Mouse (Mus musculus): Measurements from ENCODE around the gene Ankrd55. TPM values are rescaled to one million over a fixed set of nuclear protein-coding genes. Genes with fewer than 3 reads are reported as not detected.

Gene Ankrd55
- polyA plus RNA-seq, 1 experiment, result not detected

DNA sequence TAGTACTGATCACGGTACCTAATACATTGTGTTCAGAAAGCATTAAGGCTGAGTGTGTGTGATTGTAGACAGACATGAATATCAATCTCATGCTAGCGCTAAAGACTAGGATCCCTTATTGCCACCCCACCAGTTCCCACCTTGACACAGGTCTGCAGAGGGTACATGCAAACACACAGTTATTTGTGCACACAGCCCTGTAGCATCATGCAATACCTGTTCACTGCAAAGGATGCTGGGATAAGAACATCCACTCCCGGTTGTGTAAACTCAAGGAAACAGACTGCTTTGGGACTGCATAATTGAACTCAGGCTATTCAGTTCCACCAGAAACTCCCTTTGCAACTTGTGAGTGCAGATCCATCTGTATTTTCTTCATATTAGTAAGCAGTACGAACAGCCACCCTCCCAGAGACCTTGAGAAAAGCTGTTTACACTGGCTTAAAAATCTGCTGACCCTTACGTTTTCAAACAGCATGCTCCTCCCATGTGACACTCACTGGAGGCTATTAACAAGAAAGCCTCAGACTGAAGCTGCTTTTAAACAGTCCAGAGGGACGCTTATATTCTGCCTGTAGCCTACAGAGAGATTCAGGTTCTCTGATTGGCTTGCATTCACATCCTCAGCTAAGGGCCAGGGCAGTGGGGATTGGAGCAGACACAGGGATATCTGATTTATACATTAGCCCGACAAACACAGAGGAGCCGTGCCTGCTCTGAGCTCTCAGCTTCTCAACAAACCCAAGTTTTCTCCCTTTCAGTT lies 42.8 kb downstream of the Ankrd55 start:
- no peak for TF ChIP-seq GATA1 (IDR thresholded peaks at IDR 0.05; ENCODE audit: low read length)
- TF ChIP-seq TAL1 (IDR thresholded peaks at IDR 0.05; ENCODE audit: low read length), result no peak
- no peaks in the 10 kb centered on the region for H3K27me3 ChIP-seq (ENCODE audit: control insufficient read depth)
- H3K4me3 ChIP-seq (replicated peaks), result no peak overlapping the region
- no peaks in the 10 kb centered on the region for H3K4me1 ChIP-seq (ENCODE audit: control insufficient read depth)
- H3K36me3 ChIP-seq (ENCODE audit: control insufficient read depth), result no peaks in the 10 kb centered on the region
- no peaks in the 10 kb centered on the region for H3K9me3 ChIP-seq (ENCODE audit: control insufficient read depth, low read length)

DNA sequence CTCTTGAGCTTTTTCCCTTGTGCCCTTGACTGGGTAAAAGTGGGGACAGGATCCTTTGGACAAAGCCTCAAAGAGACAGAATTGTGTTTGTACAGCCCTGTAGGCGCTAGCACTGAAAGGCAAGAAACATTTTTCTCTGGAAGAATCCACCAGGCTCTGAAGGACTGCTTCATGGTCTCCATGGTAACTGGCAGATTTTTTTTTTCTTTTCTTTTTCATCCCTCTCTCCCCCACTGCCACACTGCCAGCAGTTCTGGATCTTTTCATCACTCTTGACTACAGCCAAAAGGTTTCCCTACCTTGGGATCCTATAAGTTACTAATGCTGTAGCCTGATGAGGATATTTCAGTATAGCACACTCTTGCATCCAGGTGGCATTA lies 43.4 kb downstream of the Ankrd55 start:
- Histone ChIP-seq H3K4me1 (ENCODE audit: control insufficient read depth) (no peaks in the 10 kb centered on the region), H3K36me3 (ENCODE audit: control insufficient read depth) (no peaks in the 10 kb centered on the region), H3K9me3 (ENCODE audit: control insufficient read depth, low read length) (no peaks in the 10 kb centered on the region), H3K27me3 (ENCODE audit: control insufficient read depth) (no peaks in the 10 kb centered on the region), H3K4me3 (replicated peaks) (no peak overlapping the region)
- TF ChIP-seq TAL1 (IDR thresholded peaks at IDR 0.05; ENCODE audit: low read length), result no peak
- no peak for TF ChIP-seq GATA1 (IDR thresholded peaks at IDR 0.05; ENCODE audit: low read length)

- TF ChIP-seq GATA1 (IDR thresholded peaks at IDR 0.05; ENCODE audit: low read length), result no peak
- TF ChIP-seq TAL1 (IDR thresholded peaks at IDR 0.05; ENCODE audit: low read length), result no peak
- H3K9me3 ChIP-seq (ENCODE audit: control insufficient read depth, low read length), result no peaks in the 10 kb centered on the region
- H3K4me1 ChIP-seq (ENCODE audit: control insufficient read depth), result no peaks in the 10 kb centered on the region
- no peaks in the 10 kb centered on the region for H3K36me3 ChIP-seq (ENCODE audit: control insufficient read depth)
- no peaks in the 10 kb centered on the region for H3K27me3 ChIP-seq (ENCODE audit: control insufficient read depth)
- no peak overlapping the region for H3K4me3 ChIP-seq (replicated peaks)
Measured at GRCm38 (mm10) chr13:112335531-112335930, 47.3 kb downstream of the Ankrd55 start.

GRCm38 (mm10) chr13:112337146-112337545 lies 48.9 kb downstream of the Ankrd55 start:
- no peaks in the 10 kb centered on the region for H3K9me3 ChIP-seq (ENCODE audit: control insufficient read depth, low read length)
- H3K4me3 ChIP-seq (replicated peaks), result no peak overlapping the region
- H3K4me1 ChIP-seq (ENCODE audit: control insufficient read depth), result no peaks in the 10 kb centered on the region
- TF ChIP-seq TAL1 (IDR thresholded peaks at IDR 0.05; ENCODE audit: low read length) (no peak), GATA1 (IDR thresholded peaks at IDR 0.05; ENCODE audit: low read length) (no peak)
- H3K27me3 ChIP-seq (ENCODE audit: control insufficient read depth), result no peaks in the 10 kb centered on the region
- H3K36me3 ChIP-seq (ENCODE audit: control insufficient read depth), result no peaks in the 10 kb centered on the region

- Histone ChIP-seq H3K27me3 (ENCODE audit: control insufficient read depth) (no peaks in the 10 kb centered on the region), H3K36me3 (ENCODE audit: control insufficient read depth) (no peaks in the 10 kb centered on the region), H3K4me3 (replicated peaks) (no peak overlapping the region), H3K9me3 (ENCODE audit: control insufficient read depth, low read length) (no peaks in the 10 kb centered on the region), H3K4me1 (ENCODE audit: control insufficient read depth) (no peaks in the 10 kb centered on the region)
- TF ChIP-seq TAL1 (IDR thresholded peaks at IDR 0.05; ENCODE audit: low read length), result no peak
- no peak for TF ChIP-seq GATA1 (IDR thresholded peaks at IDR 0.05; ENCODE audit: low read length)
Measured at GRCm38 (mm10) chr13:112340205-112340604, 52.0 kb downstream of the Ankrd55 start.

DNA sequence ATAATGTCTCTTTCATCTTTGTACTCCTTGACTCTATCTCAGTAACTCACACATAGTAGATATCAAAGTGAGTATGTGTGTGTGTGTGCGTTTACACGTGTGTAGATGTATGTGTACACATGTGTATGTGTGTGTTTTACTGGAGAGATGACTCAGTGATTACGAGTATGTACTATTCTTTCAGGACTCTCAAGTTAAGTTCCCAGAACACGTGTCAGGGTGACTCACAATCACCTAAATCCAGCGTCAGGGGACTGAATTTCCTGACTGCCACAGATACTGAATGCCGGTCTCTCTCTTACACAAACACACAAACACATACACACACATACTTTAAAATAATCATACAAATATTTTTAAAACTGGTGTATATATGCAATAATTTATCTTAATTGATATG lies 52.5 kb downstream of the Ankrd55 start:
- no peaks in the 10 kb centered on the region for H3K36me3 ChIP-seq (ENCODE audit: control insufficient read depth)
- H3K4me1 ChIP-seq (ENCODE audit: control insufficient read depth), result no peaks in the 10 kb centered on the region
- H3K4me3 ChIP-seq (replicated peaks), result no peak overlapping the region
- H3K27me3 ChIP-seq (ENCODE audit: control insufficient read depth), result no peaks in the 10 kb centered on the region
- TF ChIP-seq TAL1 (IDR thresholded peaks at IDR 0.05; ENCODE audit: low read length) (no peak), GATA1 (IDR thresholded peaks at IDR 0.05; ENCODE audit: low read length) (no peak)
- H3K9me3 ChIP-seq (ENCODE audit: control insufficient read depth, low read length), result no peaks in the 10 kb centered on the region

DNA sequence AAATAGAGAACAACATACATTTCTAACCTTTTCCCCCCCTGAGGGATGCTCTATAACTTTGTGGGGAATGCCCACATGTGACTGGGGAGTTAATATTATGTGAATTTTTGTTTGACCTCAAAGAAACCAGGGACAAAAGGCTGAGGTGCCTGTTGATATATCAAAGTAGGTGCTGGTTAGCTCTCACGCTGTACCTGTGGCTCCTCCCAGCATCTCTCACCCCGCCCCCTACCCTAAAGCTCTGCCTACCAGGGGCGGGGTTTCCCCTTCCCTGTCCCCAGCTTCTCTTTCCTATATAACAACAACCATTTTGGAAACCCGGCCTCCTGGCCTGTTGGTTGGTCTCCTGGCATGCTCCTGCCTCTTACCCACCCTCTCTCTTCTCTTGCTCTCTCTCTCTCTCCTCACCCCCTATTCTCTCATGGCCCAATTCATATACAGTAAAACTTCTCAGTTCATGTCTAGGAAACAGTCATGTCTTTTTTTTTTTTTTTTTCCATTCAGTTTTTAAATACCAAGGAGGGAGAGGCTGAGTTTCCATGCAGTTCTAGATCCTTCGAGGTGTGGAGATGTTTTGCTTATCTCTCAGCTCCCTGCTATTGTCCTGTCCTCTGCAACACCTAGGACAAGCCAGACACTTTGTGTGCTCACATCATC lies 54.8 kb downstream of the Ankrd55 start:
- H3K9me3 ChIP-seq (ENCODE audit: control insufficient read depth, low read length), result no peaks in the 10 kb centered on the region
- H3K27me3 ChIP-seq (ENCODE audit: control insufficient read depth), result no peaks in the 10 kb centered on the region
- TF ChIP-seq GATA1 (IDR thresholded peaks at IDR 0.05; ENCODE audit: low read length) (no peak), TAL1 (IDR thresholded peaks at IDR 0.05; ENCODE audit: low read length) (no peak)
- H3K4me1 ChIP-seq (ENCODE audit: control insufficient read depth), result no peaks in the 10 kb centered on the region
- no peaks in the 10 kb centered on the region for H3K36me3 ChIP-seq (ENCODE audit: control insufficient read depth)
- H3K4me3 ChIP-seq (replicated peaks), result no peak overlapping the region

DNA sequence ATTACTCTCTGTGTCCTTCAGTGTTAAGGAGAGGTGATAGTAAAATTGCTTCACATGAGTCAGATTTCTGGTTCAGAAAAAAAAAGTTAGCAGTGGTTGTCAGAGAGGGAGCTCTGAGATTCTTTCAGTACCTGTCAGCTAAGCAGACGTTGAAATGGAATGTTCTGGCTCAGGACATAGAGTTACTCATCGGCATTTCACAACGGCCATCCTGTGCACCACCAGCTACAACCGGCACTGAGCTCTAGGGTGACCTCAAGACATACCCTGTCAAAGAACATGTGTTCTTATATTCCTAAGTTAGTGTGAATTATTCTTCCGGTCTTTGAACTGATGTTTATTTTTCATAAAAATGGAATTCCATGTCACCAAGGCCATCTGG lies 55.4 kb downstream of the Ankrd55 start:
- H3K9me3 ChIP-seq (ENCODE audit: control insufficient read depth, low read length), result no peaks in the 10 kb centered on the region
- no peaks in the 10 kb centered on the region for H3K27me3 ChIP-seq (ENCODE audit: control insufficient read depth)
- TF ChIP-seq TAL1 (IDR thresholded peaks at IDR 0.05; ENCODE audit: low read length) (no peak), GATA1 (IDR thresholded peaks at IDR 0.05; ENCODE audit: low read length) (no peak)
- no peaks in the 10 kb centered on the region for H3K36me3 ChIP-seq (ENCODE audit: control insufficient read depth)
- H3K4me3 ChIP-seq (replicated peaks), result no peak overlapping the region
- no peaks in the 10 kb centered on the region for H3K4me1 ChIP-seq (ENCODE audit: control insufficient read depth)

DNA sequence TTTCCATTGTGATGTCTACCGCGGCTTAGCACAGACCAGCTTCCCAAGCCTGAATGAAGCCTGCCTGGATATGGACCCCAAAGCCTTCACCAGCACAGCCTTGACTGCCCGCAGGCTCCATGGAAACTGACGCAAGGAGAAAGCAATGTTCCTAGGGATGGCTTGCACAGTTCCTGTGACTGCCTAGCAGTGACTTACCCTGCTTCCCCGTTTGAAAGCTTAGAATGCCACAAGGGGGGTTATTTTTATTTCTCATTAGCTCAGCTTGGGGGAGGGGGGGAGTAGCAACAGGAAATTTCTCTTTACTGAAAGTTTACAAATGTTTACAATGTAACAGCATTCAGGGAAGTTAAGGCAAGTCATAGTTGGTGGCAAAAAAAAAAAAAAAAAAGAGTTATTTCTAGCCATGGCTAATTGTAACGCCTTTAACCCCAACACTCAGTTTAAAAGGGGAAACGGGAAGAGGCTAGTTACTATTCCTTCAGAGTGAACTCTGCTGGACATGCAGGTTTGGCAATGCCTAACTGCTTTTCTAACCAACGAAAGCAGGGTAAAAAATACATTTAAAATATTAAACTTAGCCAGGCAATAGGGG lies 56.1 kb downstream of the Ankrd55 start:
- no peaks in the 10 kb centered on the region for H3K27me3 ChIP-seq (ENCODE audit: control insufficient read depth)
- H3K4me3 ChIP-seq (replicated peaks), result no peak overlapping the region

More for the DNA sequence above, 56.1 kb downstream of the Ankrd55 start:
- Histone ChIP-seq H3K36me3 (ENCODE audit: control insufficient read depth) (no peaks in the 10 kb centered on the region), H3K4me1 (ENCODE audit: control insufficient read depth) (no peaks in the 10 kb centered on the region), H3K9me3 (ENCODE audit: control insufficient read depth, low read length) (no peaks in the 10 kb centered on the region)
- TF ChIP-seq GATA1 (IDR thresholded peaks at IDR 0.05; ENCODE audit: low read length) (no peak), TAL1 (IDR thresholded peaks at IDR 0.05; ENCODE audit: low read length) (no peak)

Measured in erythroblast, embryonic 14.5 days (primary cell).